Mouse (Mus musculus): ENCODE results near the gene Ap3d1. TPM values are rescaled to one million over a fixed set of nuclear protein-coding genes. Genes with fewer than 3 reads are reported as not detected.

Gene Ap3d1
- total RNA-seq, 2 experiments from 2014 or later, result 37.8 to 54.1 TPM

DNA sequence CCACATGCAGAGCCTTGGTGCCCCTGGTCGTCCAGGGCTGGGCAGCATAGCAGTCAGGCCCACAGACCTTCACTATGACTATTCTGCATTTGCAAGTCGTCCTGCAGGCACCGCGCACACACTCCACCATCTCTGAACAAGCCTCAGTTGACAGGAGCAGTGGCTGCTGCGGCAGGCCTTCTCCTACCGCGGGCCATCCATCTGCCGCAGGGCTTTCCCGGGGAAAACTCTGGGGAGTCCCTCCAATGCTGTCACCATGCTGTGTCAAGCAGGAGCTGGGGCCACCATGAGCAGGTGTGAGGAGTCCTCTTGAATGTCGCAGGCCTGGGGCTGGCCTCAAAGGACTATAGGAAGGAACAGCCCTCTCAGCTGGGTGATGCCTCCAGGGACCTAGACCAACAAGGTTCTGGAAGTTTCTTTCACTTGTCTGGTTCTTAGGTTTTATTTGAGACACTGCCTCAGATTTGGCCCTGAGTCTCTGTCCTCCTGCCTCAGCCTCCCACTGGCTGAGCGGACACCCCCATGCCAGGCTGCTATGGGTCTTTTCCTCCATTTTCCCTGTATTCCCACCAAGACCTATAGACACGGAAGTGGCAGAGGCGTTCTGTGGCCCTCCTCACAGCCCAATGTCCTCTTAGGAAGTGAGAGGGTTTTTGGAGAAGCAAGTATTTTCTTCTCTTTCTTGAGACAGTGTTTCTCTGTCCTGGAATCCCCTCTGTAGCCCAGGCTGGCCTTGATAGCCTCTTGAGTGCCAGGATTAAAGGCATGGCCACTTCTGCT is 47.7 kb downstream of the Ap3d1 start:
- no peak for ATAC-seq (replicated peaks; ENCODE audit: low FRiP score, low TSS enrichment, poor library complexity, severe bottlenecking)

GRCm38 (mm10) chr10:80693401-80694045 is 48.5 kb downstream of the Ap3d1 start:
- ATAC-seq (replicated peaks; ENCODE audit: low FRiP score, low TSS enrichment, poor library complexity, severe bottlenecking), result no peak

- ATAC-seq (replicated peaks; ENCODE audit: low FRiP score, low TSS enrichment, poor library complexity, severe bottlenecking), result no peak; the same call in 1 of the 2 replicates
Measured at GRCm38 (mm10) chr10:80692249-80693165, 49.6 kb downstream of the Ap3d1 start.

DNA sequence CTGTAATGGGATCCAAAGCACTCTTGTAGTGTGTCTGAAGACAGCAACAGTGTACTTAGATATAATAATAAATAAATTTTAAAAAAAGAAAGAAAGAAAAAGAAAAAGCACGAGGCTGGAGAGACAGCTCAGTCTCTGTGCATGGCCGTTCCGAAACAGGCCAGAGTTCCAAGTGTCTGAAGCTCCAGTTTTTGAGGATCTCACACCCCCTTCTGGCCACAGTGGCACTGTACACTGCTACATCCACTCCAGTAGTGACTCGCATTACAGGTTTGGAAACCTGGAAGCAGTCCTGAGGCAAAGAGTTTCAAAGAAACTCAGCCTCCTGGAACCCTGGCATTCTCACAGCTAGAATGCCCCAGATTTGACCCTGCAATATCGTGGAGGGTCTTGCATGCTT is 54.2 kb downstream of the Ap3d1 start:
- ATAC-seq (replicated peaks; ENCODE audit: low FRiP score, low TSS enrichment, poor library complexity, severe bottlenecking), result 0 out of 2 replicates have a peak, but pooled peaks have one; percentile 46

DNA sequence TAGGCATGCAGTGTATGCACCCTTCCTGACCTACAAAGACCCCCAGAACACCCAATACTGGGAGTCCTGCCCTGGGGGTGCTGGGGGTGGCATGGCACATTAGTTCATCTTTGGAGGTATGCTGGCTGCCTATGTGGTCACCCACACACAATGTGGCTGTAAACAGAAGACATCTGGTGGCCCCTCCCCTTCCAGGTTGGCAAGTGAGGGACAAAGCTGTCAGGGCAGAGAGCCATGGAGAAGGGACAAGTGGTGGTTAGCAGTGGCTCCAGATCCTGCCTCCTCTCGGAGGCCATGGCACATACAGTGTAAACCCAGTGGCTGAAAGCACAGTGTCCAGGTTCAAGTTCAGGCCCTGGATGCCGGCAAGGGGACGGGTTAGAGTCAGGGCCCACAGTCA is 55.4 kb downstream of the Ap3d1 start:
- no peak for ATAC-seq (replicated peaks; ENCODE audit: low FRiP score, low TSS enrichment, poor library complexity, severe bottlenecking)

GRCm38 (mm10) chr10:80684984-80685383 is 57.1 kb downstream of the Ap3d1 start:
- ATAC-seq (replicated peaks; ENCODE audit: low FRiP score, low TSS enrichment, poor library complexity, severe bottlenecking), result peak; percentile 75

DNA sequence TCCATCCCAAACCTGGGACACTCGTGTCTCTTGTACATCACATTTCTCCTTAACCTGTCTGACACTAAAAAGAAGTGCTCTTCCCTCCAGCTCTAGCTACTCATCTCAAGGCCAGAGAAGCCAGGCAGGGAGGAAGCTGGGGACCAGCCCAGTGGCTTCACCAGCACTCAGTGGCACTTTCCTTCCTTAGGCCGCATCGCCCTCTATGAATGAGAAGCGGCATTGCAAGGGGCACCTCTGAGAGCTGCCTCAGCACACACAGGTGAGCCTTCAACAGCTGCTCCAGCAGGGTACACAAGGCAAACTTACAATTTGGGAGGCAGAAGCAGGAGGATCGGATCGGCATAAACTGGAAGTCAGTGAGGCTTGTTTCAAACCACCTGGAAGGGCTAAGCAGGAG is 57.9 kb downstream of the Ap3d1 start:
- peak; percentile 60 for ATAC-seq (replicated peaks; ENCODE audit: low FRiP score, low TSS enrichment, poor library complexity, severe bottlenecking)

DNA sequence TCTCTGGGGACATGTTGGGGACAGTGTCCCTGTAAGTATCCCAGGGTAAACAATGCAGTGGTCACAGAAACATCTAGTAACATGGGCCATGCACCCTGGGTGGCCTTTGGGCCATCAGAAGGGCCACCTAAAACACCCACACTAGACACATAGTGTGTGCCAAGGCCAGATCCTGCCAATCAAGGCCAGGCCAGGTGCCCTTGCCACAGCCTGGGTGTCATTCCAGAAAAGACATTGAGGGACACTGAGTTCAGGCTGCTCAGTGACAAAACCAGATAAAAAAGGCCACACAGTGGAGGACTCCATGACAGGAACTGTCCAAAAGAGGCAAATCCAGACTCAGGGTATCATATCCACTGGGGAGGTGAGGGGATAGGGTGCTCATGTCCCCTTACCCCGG is 58.4 kb downstream of the Ap3d1 start:
- ATAC-seq (replicated peaks; ENCODE audit: low FRiP score, low TSS enrichment, poor library complexity, severe bottlenecking), result no peak

GRCm38 (mm10) chr10:80682003-80682402 is 60.1 kb downstream of the Ap3d1 start:
- ATAC-seq (replicated peaks; ENCODE audit: low FRiP score, low TSS enrichment, poor library complexity, severe bottlenecking), result no peak

- ATAC-seq (replicated peaks; ENCODE audit: low FRiP score, low TSS enrichment, poor library complexity, severe bottlenecking), result no peak
Measured at GRCm38 (mm10) chr10:80680260-80680696, 61.8 kb downstream of the Ap3d1 start.

DNA sequence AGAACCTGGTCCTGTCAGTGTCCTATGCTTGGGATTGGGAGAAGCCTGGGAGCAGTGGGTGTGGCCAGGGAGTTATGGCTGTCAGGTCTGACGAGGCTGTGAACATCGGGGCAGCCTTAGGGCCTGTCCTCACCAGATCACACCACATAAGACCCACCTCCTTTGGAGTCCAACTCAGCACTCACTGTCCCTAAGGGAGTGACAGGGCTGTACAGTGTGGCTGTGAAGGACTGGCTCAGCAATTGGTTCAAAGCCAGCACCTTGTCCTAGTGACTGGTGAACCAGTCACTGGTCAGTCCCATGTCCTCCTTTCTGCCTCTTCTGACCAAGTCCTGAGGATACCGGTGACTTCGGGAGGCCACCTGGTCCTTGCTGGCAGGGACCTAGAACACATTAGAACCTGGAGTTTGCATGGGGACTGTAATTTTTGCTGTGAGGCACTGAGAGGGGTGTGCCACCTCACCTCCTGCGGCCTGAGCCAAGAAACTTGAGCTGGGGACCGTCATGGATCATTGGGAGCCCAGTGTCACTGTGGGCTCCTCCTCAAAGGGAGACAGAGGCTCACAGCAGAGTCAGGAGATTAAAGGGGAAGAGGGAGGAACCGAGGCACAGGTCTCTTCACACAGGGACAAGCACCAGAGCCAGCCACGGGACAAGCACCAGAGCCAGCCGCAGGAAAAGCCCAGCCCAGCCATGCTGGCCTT is 62.4 kb downstream of the Ap3d1 start:
- no peak for ATAC-seq (replicated peaks; ENCODE audit: low FRiP score, low TSS enrichment, poor library complexity, severe bottlenecking)

DNA sequence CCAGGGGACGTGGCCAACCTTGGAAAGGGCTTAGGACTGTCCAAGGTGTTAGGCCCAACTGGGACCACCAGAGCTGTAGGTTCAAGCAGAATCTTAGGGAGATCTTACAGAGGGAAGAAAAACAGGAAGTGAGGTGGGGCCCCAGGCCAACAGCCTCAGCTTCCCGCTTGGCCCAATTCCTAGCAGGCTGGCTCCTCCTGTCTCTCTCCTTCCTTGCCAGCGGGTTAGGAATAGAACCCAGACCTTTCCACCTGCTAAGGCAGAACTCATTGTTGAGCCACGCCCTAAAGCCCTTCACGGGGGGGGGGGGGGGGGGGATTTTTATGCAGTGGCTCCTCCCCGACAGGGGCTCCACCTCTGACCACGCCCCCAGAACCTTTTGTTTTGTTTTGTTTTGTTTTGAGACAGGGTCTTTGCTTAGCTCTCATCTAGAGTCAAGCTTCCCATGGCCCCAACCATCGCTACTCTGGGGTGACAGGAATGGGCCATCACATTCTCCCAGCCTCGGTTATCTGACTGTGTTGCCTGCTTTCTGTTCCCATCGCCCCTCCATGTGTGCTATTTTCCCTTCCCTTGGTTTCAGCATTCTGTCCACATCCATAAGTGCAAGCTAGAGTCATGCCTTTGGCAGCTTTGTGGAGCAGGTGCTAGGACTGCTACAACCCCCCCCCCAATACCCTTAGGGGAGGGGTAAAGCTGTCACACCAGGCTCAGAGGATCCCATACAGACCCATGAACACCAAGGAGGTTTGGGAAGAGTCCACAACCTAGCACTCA is 63.3 kb downstream of the Ap3d1 start:
- ATAC-seq (replicated peaks; ENCODE audit: low FRiP score, low TSS enrichment, poor library complexity, severe bottlenecking), result no peak

DNA sequence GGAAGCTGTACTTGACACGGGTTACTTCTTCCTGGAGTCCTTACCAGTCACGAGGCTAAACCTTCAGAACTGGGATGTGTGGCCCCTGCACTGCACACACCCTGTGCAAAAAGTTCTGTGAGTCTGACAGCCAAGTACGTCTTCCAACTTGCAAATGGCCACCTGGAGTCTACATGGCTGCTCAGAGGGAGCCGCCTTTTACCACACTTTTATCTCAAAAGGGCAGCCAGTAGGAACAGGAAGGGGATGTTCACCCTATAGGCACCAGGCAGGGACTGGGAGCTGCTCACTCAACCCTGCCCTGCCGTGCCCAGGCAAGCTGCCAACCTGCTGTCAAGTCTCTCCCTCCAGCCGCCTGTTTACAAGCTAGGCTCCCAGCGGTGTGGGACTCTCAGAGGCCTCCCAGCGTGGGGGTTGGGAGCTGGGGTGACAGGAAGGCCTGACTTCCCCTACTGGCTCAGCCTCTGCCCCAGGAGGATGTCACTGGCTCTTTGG is 64.1 kb downstream of the Ap3d1 start, which contains the start of gene Mknk2:
TSS of gene Mknk2 (minus strand) at position 171 of the 495 bp plus-strand sequence.
- ATAC-seq (replicated peaks; ENCODE audit: low FRiP score, low TSS enrichment, poor library complexity, severe bottlenecking), result peak; percentile 77

DNA sequence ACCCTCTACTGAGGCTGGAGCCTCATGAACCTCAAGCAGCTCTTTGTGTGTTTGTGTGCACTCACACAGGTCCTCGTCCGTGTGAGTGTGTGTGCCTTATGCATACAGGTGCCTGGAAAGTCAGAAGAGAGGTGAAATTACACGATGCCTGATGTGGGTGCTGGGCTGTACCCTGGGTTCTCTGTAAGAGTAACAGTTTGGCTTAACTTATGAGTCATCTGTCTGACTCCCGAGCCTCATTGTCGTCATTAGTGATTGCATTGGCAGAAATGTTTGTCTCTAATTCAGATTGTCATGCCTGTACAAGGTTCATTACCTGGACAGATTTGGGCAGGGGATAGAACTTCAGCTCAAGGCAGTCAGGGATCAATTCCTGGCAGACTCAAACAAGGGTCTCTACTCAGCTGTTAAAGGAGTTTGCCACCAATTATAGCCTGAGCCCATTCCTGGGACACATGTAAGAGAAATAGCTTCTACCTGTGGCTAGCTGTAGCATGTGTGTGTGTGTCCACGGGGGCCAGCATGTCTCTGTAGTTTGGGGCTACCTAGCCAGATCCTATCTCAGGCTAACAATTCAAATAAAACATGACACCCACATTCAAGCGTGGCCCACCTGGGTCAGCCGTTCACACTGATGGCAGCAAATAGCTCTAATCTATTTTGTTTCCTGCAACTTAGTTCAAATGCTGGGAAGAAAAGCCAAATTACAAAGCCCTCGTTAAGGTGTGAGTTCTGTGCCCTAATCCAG is 64.8 kb downstream of the Ap3d1 start:
- no peak for ATAC-seq (replicated peaks; ENCODE audit: low FRiP score, low TSS enrichment, poor library complexity, severe bottlenecking)

- ATAC-seq (replicated peaks; ENCODE audit: low FRiP score, low TSS enrichment, poor library complexity, severe bottlenecking), result peak; percentile 62
Measured at GRCm38 (mm10) chr10:80676198-80676928, 65.7 kb downstream of the Ap3d1 start.

DNA sequence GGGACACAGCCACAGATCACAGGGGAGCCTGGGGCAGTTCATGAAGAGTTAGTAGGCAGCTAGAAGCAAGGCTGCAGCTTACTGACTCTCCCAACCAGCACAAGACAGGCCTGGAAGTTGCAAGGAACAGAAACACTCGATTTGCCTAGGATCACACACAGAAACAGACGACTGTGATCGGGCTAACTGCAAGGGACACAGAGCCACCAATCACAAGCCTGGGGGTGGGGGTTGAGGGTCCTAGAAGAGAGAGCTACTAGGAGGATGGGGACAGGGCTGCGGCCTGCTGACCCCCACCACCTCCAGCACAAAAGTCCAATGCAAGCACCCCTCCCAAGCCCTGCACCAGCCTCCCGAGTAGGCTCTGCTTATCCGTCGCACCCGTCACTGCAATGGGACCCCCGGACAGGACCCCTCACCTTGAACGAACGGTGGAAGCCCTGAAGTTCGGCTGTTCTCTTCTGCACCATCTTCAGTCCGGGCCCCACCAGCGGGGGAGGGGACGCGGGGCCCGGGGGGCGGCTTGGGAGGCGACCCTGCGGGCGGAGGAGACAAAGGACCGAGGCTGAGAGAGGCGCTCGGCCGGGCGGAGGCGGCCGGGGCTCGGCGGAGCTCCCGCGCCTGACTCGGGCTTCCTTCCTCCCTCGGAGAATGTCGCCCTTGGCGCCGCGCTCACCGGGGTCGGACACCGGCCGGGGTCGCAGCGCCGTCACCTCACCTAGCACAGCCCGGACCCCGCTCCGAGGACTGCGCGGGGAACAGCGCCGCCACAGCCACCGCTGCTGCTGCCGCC is 66.5 kb downstream of the Ap3d1 start:
- ATAC-seq (replicated peaks; ENCODE audit: low FRiP score, low TSS enrichment, poor library complexity, severe bottlenecking), result no peak

Data from megakaryocyte-erythroid progenitor cell, adult 5-6 weeks (primary cell).